Comparison of ENCODE assay signal across 8 mouse cellular contexts in genomic region chr11:88873667-88874030, GRCm38 (mm10). TPM values are rescaled to one million over a fixed set of nuclear protein-coding genes. Genes with fewer than 3 reads are reported as not detected.
DNase-seq lines count a peak whose midpoint lies in the region; ATAC-seq lines count a peak whose summit lies in the region.

No protein-coding gene starts in this region.

- peak overlapping the region; percentile 47 for H3K4me2 ChIP-seq in embryonic facial prominence, embryonic 12.5 days (replicated peaks)
- H3K4me2 ChIP-seq in hindbrain, embryonic 14.5 days (replicated peaks), result peak overlapping the region; percentile 47
- H3K4me2 ChIP-seq in midbrain, embryonic 16.5 days (ENCODE audit: low read length), result peak overlapping the region; percentile 53

- peaks cover 11% of the 10 kb centered on the region; the same call in 1 of the 2 replicates for H3K27me3 ChIP-seq in embryonic facial prominence, embryonic 12.5 days
- H3K27me3 ChIP-seq in hindbrain, embryonic 14.5 days (ENCODE audit: control insufficient read depth, insufficient read depth, low read length), result peaks cover 13% of the 10 kb centered on the region
- no peaks in the 10 kb centered on the region for H3K27me3 ChIP-seq in midbrain, embryonic 16.5 days (ENCODE audit: control insufficient read depth, insufficient read depth, low read depth, low read length)

- WGBS in embryonic facial prominence, embryonic 12.5 days, result 3% methylated on average over 10 of the region's 10 CpGs
- WGBS in hindbrain, embryonic 14.5 days, result 3% methylated on average over 10 of the region's 10 CpGs
- WGBS in midbrain, embryonic 16.5 days, result 3% methylated on average over 10 of the region's 10 CpGs

- H3K36me3 ChIP-seq in embryonic facial prominence, embryonic 12.5 days, result no peaks in the 10 kb centered on the region
- H3K36me3 ChIP-seq in hindbrain, embryonic 14.5 days (replicated peaks; ENCODE audit: control insufficient read depth, insufficient read depth), result no peaks in the 10 kb centered on the region
- no peaks in the 10 kb centered on the region for H3K36me3 ChIP-seq in midbrain, embryonic 16.5 days (ENCODE audit: control insufficient read depth, insufficient read depth, low read length)

- intact Hi-C loops in left cerebral cortex, postnatal 4 days (cut with DNase I), result no loop called here

- H3K4me3 ChIP-seq in embryonic facial prominence, embryonic 12.5 days, result peak overlapping the region; percentile 23
- H3K4me3 ChIP-seq in hindbrain, embryonic 14.5 days (replicated peaks; ENCODE audit: low read length), result peak overlapping the region; percentile 26
- H3K4me3 ChIP-seq in midbrain, embryonic 16.5 days (ENCODE audit: low read depth, low read length), result peak overlapping the region; percentile 31

- H3K9ac ChIP-seq in embryonic facial prominence, embryonic 12.5 days, result no peak overlapping the region
- peak overlapping the region; percentile 32 for H3K9ac ChIP-seq in hindbrain, embryonic 14.5 days
- peak overlapping the region; percentile 54; the same call in 1 of the 2 replicates for H3K9ac ChIP-seq in midbrain, embryonic 16.5 days (ENCODE audit: low read depth, low read length)

- peak; percentile 42 for DNase-seq in left cerebral cortex, postnatal 4 days
- DNase-seq in left cerebral cortex, adult 11 months (ENCODE audit: low spot score), result no peak
- DNase-seq in hindbrain, embryonic 14.5 days (ENCODE audit: low spot score), result peak; percentile 26
- DNase-seq in cerebellum, adult 8-10 months, result no peak
- no peak for DNase-seq in layer of hippocampus, adult 9-10 months (ENCODE audit: low spot score)
- no peak for DNase-seq in T-cell, adult 2 months (ENCODE audit: low spot score)

- H3K9me3 ChIP-seq in embryonic facial prominence, embryonic 12.5 days, result no peaks in the 10 kb centered on the region; the same call in 1 of the 2 replicates
- no peaks in the 10 kb centered on the region for H3K9me3 ChIP-seq in hindbrain, embryonic 14.5 days (ENCODE audit: control insufficient read depth, low read length)
- no peaks in the 10 kb centered on the region for H3K9me3 ChIP-seq in midbrain, embryonic 16.5 days (replicated peaks; ENCODE audit: control insufficient read depth, low read length, poor library complexity, severe bottlenecking)

- no peak for ATAC-seq in embryonic facial prominence, embryonic 12.5 days (ENCODE audit: insufficient number of reproducible peaks, insufficient read depth, low FRiP score, low TSS enrichment)
- ATAC-seq in hindbrain, embryonic 14.5 days (ENCODE audit: low FRiP score), result no peak
- ATAC-seq in midbrain, embryonic 16.5 days, result no peak

- H3K27ac ChIP-seq in embryonic facial prominence, embryonic 12.5 days, result no peak overlapping the region
- H3K27ac ChIP-seq in hindbrain, embryonic 14.5 days, result no peak overlapping the region
- no peak overlapping the region for H3K27ac ChIP-seq in midbrain, embryonic 16.5 days (ENCODE audit: low read length)

- H3K4me1 ChIP-seq in embryonic facial prominence, embryonic 12.5 days, result peaks cover 4% of the 10 kb centered on the region; the same call in 1 of the 2 replicates
- H3K4me1 ChIP-seq in hindbrain, embryonic 14.5 days (replicated peaks; ENCODE audit: control insufficient read depth, insufficient read depth, low read length), result 0 out of 2 replicates have a peak, but pooled peaks cover 5% of the 10 kb centered on the region
- peaks cover 7% of the 10 kb centered on the region; the same call in 1 of the 2 replicates for H3K4me1 ChIP-seq in midbrain, embryonic 16.5 days (ENCODE audit: control insufficient read depth, insufficient read depth, low read length)

RNA-seq across cellular contexts. Expression of gene Akap1, which starts 9.3 kb away (rescaled TPM):
- total RNA-seq in left cerebral cortex, postnatal 4 days (2021), result 10 to 100 TPM; 52.9 to 55.4 TPM
- polyA plus RNA-seq in embryonic facial prominence, embryonic 12.5 days (2016; fragmentation: Nextera tagmentation; extraction: Ambion mirVana), result 17.4 and 18.1 TPM in 2 replicates
- 26.0 and 26.6 TPM in 2 replicates for polyA plus RNA-seq in hindbrain, embryonic 14.5 days (2014; fragmentation: Nextera tagmentation; extraction: Ambion mirVana)
- polyA plus RNA-seq in midbrain, embryonic 16.5 days (2015; fragmentation: Nextera tagmentation; extraction: Ambion mirVana), result 31.2 and 33.3 TPM in 2 replicates

Comparison
In these comparisons a context has a peak if more than half of its experiments do, and no peak if none do; other contexts are left out.
1. DNase-seq: peak in left cerebral cortex, postnatal 4 days (single experiment) and hindbrain, embryonic 14.5 days (single experiment); none in left cerebral cortex, adult 11 months (single experiment), cerebellum, adult 8-10 months (single experiment), layer of hippocampus, adult 9-10 months (single experiment) and T-cell, adult 2 months (single experiment).
2. Peak in every context shown above with its lines, with median percentiles within 50 percentile points of each other: H3K4me2 ChIP-seq and H3K4me3 ChIP-seq.